Mouse (Mus musculus) C2C12 (cell line): ENCODE data around the gene AI661453. TPM values are rescaled to one million over a fixed set of nuclear protein-coding genes. Genes with fewer than 3 reads are reported as not detected.

Experiments
- H3K27me3 ChIP-seq: one replicate; pipeline ENCODE4 v1.6.1; 2011; ENCODE audit not compliant: control insufficient read depth, insufficient read depth, insufficient read length
- H3K36me3 ChIP-seq: one replicate; pipeline ENCODE4 v1.6.1; 2011; ENCODE audit not compliant: control insufficient read depth, insufficient read depth
- H3K4me3 ChIP-seq: one replicate; pipeline ENCODE4 v1.5.1; 2011; ENCODE audit warnings: mild to moderate bottlenecking, control low read depth; ENCODE audit not compliant: poor library complexity, insufficient read depth, severe bottlenecking
- H3K79me2 ChIP-seq: one replicate; pipeline ENCODE4 v1.6.1; 2011; ENCODE audit not compliant: control insufficient read depth, insufficient read depth
- H3K79me3 ChIP-seq: one replicate; pipeline ENCODE4 v1.6.1; 2011; ENCODE audit warnings: low read depth, control low read depth
- H3ac ChIP-seq: one replicate; pipeline ENCODE3; 2011; ENCODE audit warnings: low read depth; ENCODE audit not compliant: control insufficient read depth, insufficient read length
- CEBPB ChIP-seq: IDR thresholded peaks from one replicate; pipeline ENCODE4 v1.6.1; 2011; ENCODE audit warnings: low read depth, mild to moderate bottlenecking, control low read depth, moderate library complexity
- CTCF ChIP-seq: IDR thresholded peaks from one replicate; pipeline ENCODE4 v1.5.1; 2011; ENCODE audit not compliant: control insufficient read depth, insufficient read depth, insufficient read length
- FOSL1 ChIP-seq: IDR thresholded peaks from one replicate; pipeline ENCODE4 v1.8.0; 2011; ENCODE audit warnings: mild to moderate bottlenecking, low read length; ENCODE audit not compliant: poor library complexity, insufficient read depth, severe bottlenecking
- MAX ChIP-seq: IDR thresholded peaks from one replicate; pipeline ENCODE4 v1.6.1; 2011; ENCODE audit warnings: mild to moderate bottlenecking, control low read depth
- MYOD1 ChIP-seq: IDR thresholded peaks from one replicate; pipeline ENCODE4 v1.6.1; 2011; ENCODE audit warnings: low read depth; ENCODE audit not compliant: control insufficient read depth, insufficient read length
- MYOG ChIP-seq: IDR thresholded peaks from one replicate; pipeline ENCODE4 v1.6.1; 2011; ENCODE audit not compliant: control insufficient read depth, insufficient read length; ENCODE audit errors: extremely low read depth
- USF1 ChIP-seq: IDR thresholded peaks from one replicate; pipeline ENCODE4 v1.6.1; 2011; ENCODE audit warnings: low read depth, mild to moderate bottlenecking, control low read depth, moderate library complexity
- polyA plus RNA-seq: library from polyadenylated mRNA; unstranded; fragments of >200 nt; fragmentation: generic; extraction: Trizol; gene quantifications from one replicate; pipeline ENCODE4 v1.2.1, GENCODE M21; 2012; ENCODE audit warnings: missing spikeins

The AI661453 gene
- polyA plus RNA-seq, 1 experiment = 0.13 TPM

DNA sequence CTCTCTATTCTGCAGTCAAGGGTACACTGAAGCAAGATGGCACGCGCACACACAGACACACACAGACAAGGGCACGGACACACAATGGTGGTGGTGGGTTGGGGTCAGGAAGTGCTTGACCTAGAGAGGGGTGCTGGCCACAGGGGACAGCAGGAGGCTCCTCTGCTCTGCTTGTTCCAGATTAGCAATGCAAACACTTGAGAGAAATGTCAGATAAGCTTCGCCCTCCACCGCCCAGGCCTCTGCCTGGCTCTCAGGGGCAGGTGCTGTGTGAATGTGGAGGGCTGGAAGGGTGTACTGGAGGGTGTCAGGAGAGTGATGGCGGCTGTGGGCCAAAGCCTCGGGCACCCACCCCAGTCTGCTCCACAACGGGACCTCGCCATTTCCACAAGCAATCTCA is 9.6 kb downstream of the AI661453 start:
- Histone ChIP-seq H3K27me3 (peaks cover 14% of the 10 kb centered on the region), H3K4me3 (no peak overlapping the region), H3ac (no peak overlapping the region), H3K79me3 (no peaks in the 10 kb centered on the region), H3K79me2 (no peaks in the 10 kb centered on the region), H3K36me3 (no peaks in the 10 kb centered on the region)
- TF ChIP-seq CTCF (no peak), MYOD1 (no peak), MYOG (no peak), CEBPB (no peak), USF1 (no peak), FOSL1 (no peak), MAX (no peak)

DNA sequence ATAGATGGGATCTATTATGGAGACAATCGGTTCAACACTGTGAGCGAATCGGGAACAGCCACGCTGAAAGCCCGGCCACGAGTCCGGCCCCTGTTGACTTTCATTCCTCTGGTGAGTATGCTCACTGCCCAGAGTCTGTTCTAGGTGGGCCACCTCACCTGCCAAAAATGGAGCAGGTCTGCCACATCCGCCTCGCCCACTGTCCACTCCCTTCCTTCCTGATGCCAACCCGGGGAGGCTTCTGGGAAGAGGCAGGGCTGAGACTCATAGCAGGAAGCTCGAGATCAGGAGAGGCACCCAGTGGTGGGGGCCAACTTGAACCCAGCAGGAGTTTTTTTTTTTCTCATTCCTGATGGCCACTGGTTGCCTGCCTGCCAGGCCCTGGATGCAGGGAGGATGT is 10.1 kb downstream of the AI661453 start:
- Histone ChIP-seq H3K36me3 (no peaks in the 10 kb centered on the region), H3K4me3 (no peak overlapping the region), H3K79me3 (no peaks in the 10 kb centered on the region), H3ac (no peak overlapping the region), H3K79me2 (no peaks in the 10 kb centered on the region), H3K27me3 (peaks cover 14% of the 10 kb centered on the region)
- TF ChIP-seq MYOD1 (no peak), MYOG (no peak), CTCF (no peak), MAX (no peak), CEBPB (no peak), FOSL1 (no peak), USF1 (no peak)

DNA sequence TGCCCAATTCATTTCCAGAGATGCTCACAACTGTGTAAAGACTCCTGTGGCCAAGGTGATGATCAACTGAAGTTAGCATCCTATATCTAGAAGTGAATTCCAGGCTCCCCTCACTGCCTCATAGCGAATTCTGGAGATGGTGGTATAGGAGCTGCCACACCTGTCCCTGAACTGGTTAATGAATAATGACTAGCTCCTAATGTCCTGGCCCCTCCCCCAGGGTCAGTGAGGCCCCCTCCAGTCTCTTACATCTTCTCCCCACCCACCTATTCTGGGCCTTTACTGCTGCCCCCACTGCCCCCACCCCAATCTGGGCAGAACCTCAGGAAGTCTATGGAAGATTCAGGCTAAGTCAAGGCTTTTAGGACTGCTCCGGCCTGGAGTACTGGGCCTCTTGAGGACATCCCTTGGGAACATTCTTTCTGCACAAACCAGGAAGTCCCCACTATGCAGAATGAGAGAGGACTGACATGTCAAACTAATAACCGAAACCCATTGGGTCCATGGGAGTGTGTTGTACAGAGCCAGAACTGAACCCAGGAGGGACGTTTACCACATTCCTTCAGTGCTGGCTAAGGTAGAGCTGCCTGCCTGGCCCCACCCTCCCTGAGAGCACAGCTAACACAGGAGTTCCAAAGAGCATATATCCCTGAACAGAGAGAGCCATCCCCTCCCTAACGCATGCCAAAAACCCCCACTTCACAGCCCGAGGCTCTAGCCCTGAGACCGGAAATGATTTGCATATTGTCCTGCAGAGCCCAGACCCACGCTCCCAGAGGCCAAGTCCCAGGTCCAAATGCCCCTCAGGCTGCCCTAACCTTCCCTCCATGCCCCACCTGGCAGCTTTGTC is 12.3 kb downstream of the AI661453 start:
- no peak for TF ChIP-seq MAX
- TF ChIP-seq USF1 = no peak
- no peak for TF ChIP-seq CEBPB
- no peak for TF ChIP-seq MYOD1
- no peak for TF ChIP-seq MYOG
- Histone ChIP-seq H3K36me3 (no peaks in the 10 kb centered on the region), H3K4me3 (no peak overlapping the region), H3ac (no peak overlapping the region), H3K79me2 (no peaks in the 10 kb centered on the region), H3K27me3 (peaks cover 8% of the 10 kb centered on the region), H3K79me3 (no peaks in the 10 kb centered on the region)

DNA sequence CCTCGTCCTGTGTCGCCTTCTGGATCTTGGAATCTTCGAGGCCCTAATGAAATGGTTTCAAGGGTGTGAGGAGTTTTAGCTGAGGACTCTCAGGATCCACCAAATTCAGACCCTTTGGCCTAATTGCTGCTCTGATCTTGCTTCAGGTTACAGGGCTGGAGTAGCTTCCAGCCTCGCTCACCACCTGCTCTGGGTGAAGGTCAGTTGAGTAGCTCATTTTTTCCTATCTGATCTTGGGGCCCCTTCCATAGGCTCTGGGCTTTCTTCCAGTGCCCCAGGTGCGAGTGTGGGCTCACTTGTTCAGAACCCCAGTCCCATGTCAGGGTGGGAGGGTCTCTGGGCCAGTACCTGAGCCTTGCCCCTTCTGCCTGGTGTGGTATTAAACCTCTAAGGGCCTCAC is 13.0 kb downstream of the AI661453 start:
- no peak overlapping the region for H3ac ChIP-seq
- no peak overlapping the region for H3K4me3 ChIP-seq
- H3K36me3 ChIP-seq = no peaks in the 10 kb centered on the region
- no peaks in the 10 kb centered on the region for H3K79me3 ChIP-seq
- H3K79me2 ChIP-seq = no peaks in the 10 kb centered on the region
- peaks cover 5% of the 10 kb centered on the region for H3K27me3 ChIP-seq
- TF ChIP-seq USF1 (no peak), MAX (no peak), CEBPB (no peak), FOSL1 (no peak), MYOG (no peak), CTCF (no peak), MYOD1 (no peak)

DNA sequence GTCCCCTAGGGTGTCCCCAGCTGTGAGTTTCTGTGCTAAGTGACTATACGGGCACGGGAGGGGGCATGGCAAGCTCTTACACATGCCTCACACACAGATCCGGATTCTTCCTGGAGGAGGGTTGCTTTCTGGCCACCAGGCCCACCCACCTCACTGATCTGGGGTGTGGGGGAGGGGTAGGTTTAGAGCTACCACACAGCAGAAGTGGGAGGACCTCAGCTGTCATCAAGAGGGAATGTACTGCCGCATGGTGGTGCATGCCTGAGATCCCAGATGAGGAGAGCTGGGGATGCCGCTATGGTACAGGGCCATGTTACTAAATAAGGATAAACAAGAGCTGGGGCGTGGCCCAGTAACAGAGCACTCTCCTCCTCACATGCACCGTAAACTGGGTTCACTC is 13.8 kb downstream of the AI661453 start:
- H3K4me3 ChIP-seq = no peak overlapping the region
- no peaks in the 10 kb centered on the region for H3K79me2 ChIP-seq
- H3ac ChIP-seq = no peak overlapping the region
- peaks cover 9% of the 10 kb centered on the region for H3K27me3 ChIP-seq
- TF ChIP-seq MYOG = no peak
- no peak for TF ChIP-seq FOSL1
- no peaks in the 10 kb centered on the region for H3K36me3 ChIP-seq
- no peaks in the 10 kb centered on the region for H3K79me3 ChIP-seq

DNA sequence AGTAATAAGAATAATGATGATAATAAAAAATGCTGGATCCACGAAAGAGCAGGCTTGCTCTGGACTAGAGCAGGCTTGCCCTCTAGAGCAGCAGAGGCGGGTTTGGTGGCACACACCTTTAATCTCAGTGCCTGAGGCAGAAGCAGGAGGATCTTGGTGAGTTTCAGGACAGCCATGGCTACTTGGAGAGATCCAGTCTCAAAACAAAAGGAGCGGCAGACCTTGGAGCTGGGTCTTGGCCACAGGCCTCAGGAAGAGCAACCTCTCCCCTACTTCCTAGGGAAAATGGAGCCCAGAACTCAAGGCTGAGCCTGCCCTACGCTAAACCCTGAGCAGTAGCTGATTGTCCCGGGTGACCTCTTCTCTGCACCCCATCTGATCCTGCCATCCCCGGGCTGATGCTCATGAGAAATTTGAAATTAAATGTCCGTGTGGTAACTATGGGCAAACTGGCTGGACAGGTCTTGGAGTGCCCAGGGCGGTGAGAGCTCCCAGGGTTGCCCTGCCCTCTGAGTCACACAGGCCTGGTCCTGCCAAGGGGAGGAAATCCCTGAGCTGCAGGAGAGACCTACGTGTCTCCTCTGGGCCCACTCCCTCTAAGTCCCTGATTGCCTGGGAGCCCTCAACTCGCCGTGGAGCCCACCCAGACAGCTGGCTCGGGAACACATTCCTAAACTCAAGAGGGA is 14.6 kb downstream of the AI661453 start:
- no peaks in the 10 kb centered on the region for H3K79me2 ChIP-seq
- H3K36me3 ChIP-seq = no peaks in the 10 kb centered on the region
- no peak overlapping the region for H3K4me3 ChIP-seq
- H3ac ChIP-seq = no peak overlapping the region
- TF ChIP-seq CEBPB = no peak
- TF ChIP-seq MYOG = no peak
- TF ChIP-seq MYOD1 = no peak
- TF ChIP-seq MAX = no peak
- TF ChIP-seq USF1 = no peak
- no peak for TF ChIP-seq CTCF
- TF ChIP-seq FOSL1 = no peak
- H3K79me3 ChIP-seq = no peaks in the 10 kb centered on the region
- peaks cover 10% of the 10 kb centered on the region for H3K27me3 ChIP-seq
